Mouse (Mus musculus) hindbrain, embryonic 15.5 days (tissue): ENCODE measurements around the gene Lrrc1. TPM values are rescaled to one million over a fixed set of nuclear protein-coding genes. Genes with fewer than 3 reads are reported as not detected.

ENCODE experiments used
- ATAC-seq: fragments of 200-750 bp; cut with Nextera tagmentation; 2 replicates; pipeline ENCODE4 v1.8.0; 2017; ENCODE audit warnings: low read depth, moderate number of reproducible peaks, moderate TSS enrichment; ENCODE audit not compliant: low FRiP score
- H3K27ac ChIP-seq: fragments of 300-500 bp; sonication (generic); replicated peaks from 2 replicates; pipeline ENCODE4 v1.5.1; 2015; ENCODE audit warnings: mild to moderate bottlenecking, inconsistent platforms
- H3K27me3 ChIP-seq: fragments of 300-500 bp; sonication (generic); 2 replicates; pipeline ENCODE4 v1.6.1; 2015; ENCODE audit warnings: control low read depth, inconsistent platforms
- H3K36me3 ChIP-seq: fragments of 300-500 bp; sonication (generic); 2 replicates; pipeline ENCODE4 v1.6.1; 2015; ENCODE audit warnings: control low read depth, inconsistent platforms
- H3K4me1 ChIP-seq: fragments of 300-500 bp; sonication (generic); replicated peaks from 2 replicates; pipeline ENCODE4 v1.6.1; 2015; ENCODE audit warnings: control low read depth, inconsistent platforms
- H3K4me2 ChIP-seq: fragments of 300-500 bp; sonication (generic); 2 replicates; pipeline ENCODE4 v1.6.1; 2015; ENCODE audit warnings: moderate library complexity, mild to moderate bottlenecking, inconsistent platforms
- H3K4me3 ChIP-seq: fragments of 300-500 bp; sonication (generic); 2 replicates; pipeline ENCODE4 v1.5.1; 2015; ENCODE audit warnings: mild to moderate bottlenecking, inconsistent platforms
- H3K9ac ChIP-seq: fragments of 300-500 bp; sonication (generic); 2 replicates; pipeline ENCODE4 v1.6.1; 2015; ENCODE audit warnings: inconsistent platforms
- H3K9me3 ChIP-seq: fragments of 300-500 bp; sonication (generic); 2 replicates; pipeline ENCODE4 v1.6.1; 2016; ENCODE audit warnings: control low read depth, inconsistent platforms
- WGBS: fragments of 180-500 bp; shearing (Covaris S2); methylation state at CpG from one replicate; pipeline ENCODE4 v1.1.7; 2015; 5-methylcytosine and 5-hydroxymethylcytosine counted together
- microRNA-seq: library from miRNA; unstranded; fragments of <30 nt; microRNA quantifications from one replicate; pipeline ENCODE4, GENCODE M21; 2016
- polyA plus RNA-seq: library from polyadenylated mRNA; unstranded; fragments of >200 nt; fragmentation: Nextera tagmentation; extraction: Ambion mirVana; gene quantifications from 2 replicates; pipeline ENCODE4 v1.2.1, GENCODE M21; 2015

Lrrc1 gene
- polyA plus RNA-seq, 1 experiment from 2014 or later: 5.9 TPM

DNA sequence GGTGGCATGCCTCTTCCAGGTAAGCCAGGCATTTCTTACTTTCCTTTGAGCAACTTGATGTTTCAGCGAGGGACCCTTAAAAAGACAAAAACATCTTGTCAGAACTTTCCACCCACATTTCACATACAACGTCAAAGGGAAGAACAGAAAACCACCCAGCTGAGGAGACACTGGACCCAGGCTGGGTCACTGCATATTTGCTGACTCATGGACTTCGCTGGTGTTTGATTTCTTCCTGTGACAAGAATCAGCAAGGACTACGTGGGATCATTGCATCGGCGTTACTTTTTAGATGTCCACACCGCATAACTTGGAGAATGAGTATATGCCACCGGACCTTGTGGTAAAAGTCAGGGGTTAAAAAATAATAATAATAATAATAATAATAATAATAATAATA is 155.7 kb downstream of the Lrrc1 start:
- WGBS: 92% methylated on average over 8 of the region's 8 CpGs
- H3K27me3 ChIP-seq: no peaks in the 10 kb centered on the region
- H3K36me3 ChIP-seq: no peaks in the 10 kb centered on the region
- H3K9ac ChIP-seq: no peak overlapping the region
- no peaks in the 10 kb centered on the region for H3K4me1 ChIP-seq
- no peak overlapping the region for H3K4me3 ChIP-seq
- no peak overlapping the region for H3K4me2 ChIP-seq
- no peak for ATAC-seq
- H3K9me3 ChIP-seq: no peaks in the 10 kb centered on the region
- no peak overlapping the region for H3K27ac ChIP-seq

DNA sequence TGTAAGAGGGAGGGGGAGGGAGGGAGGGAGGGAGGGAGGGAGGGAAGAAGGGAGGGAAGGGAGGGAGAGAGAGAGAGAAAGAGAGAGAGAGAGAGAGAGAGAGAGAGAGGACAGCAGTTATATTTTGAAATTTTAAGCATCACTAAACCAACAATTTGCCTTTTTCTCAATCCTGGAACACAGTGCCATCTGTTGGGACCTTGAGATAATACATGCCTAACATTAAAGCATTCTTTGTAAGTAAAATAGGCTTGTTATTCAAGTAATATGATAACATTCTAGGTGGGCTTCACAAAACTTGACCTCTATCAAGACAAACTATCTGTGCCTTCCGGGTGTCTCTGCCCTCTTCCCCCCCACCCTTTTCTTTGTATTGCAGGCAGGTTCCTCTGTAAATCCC is 157.9 kb downstream of the Lrrc1 start:
- Histone ChIP-seq H3K4me2 (no peak overlapping the region), H3K9me3 (no peaks in the 10 kb centered on the region), H3K36me3 (no peaks in the 10 kb centered on the region), H3K9ac (no peak overlapping the region), H3K27me3 (no peaks in the 10 kb centered on the region), H3K4me3 (no peak overlapping the region), H3K4me1 (no peaks in the 10 kb centered on the region), H3K27ac (no peak overlapping the region)
- 48% methylated on average over 1 of the region's 1 CpGs for WGBS
- no peak for ATAC-seq

GRCm38 (mm10) chr9:77385611-77386010 is 159.1 kb downstream of the Lrrc1 start:
- no peaks in the 10 kb centered on the region for H3K4me1 ChIP-seq
- no peaks in the 10 kb centered on the region for H3K27me3 ChIP-seq
- no peaks in the 10 kb centered on the region for H3K36me3 ChIP-seq
- no peak overlapping the region for H3K9ac ChIP-seq
- WGBS: 80% methylated on average over 12 of the region's 12 CpGs
- no peak overlapping the region for H3K4me2 ChIP-seq
- ATAC-seq: no peak
- no peaks in the 10 kb centered on the region for H3K9me3 ChIP-seq
- no peak overlapping the region for H3K27ac ChIP-seq
- no peak overlapping the region for H3K4me3 ChIP-seq

- Histone ChIP-seq H3K27ac (no peak overlapping the region), H3K27me3 (no peaks in the 10 kb centered on the region), H3K9ac (no peak overlapping the region), H3K4me3 (no peak overlapping the region), H3K4me1 (no peaks in the 10 kb centered on the region), H3K9me3 (no peaks in the 10 kb centered on the region), H3K4me2 (no peak overlapping the region), H3K36me3 (no peaks in the 10 kb centered on the region)
- WGBS: 92% methylated on average over 9 of the region's 9 CpGs
- no peak for ATAC-seq
Observed at GRCm38 (mm10) chr9:77384651-77385050, 160.0 kb downstream of the Lrrc1 start.

DNA sequence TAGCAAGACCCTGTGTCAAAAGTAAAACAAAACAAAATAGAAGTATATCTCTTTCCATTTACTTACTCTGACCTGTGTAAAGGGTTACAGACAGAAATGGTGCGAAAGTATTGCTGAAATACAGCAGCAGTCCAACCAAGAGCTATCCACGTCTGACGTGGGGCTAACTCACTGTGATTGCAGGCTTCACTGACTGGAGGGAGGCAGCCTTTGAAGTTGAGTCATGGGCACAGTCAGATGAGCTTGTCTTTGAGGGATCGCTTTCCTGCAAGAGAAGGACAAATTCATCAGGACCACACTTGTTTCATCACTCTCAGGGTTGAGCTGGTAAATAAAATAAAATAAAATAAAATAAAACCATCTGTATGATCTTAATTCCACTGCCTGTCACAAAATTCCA is 160.7 kb downstream of the Lrrc1 start:
- no peaks in the 10 kb centered on the region for H3K27me3 ChIP-seq
- WGBS: 83% methylated on average over 4 of the region's 4 CpGs
- H3K4me2 ChIP-seq: no peak overlapping the region
- no peaks in the 10 kb centered on the region for H3K36me3 ChIP-seq
- H3K4me1 ChIP-seq: no peaks in the 10 kb centered on the region
- H3K27ac ChIP-seq: no peak overlapping the region
- no peaks in the 10 kb centered on the region for H3K9me3 ChIP-seq
- no peak overlapping the region for H3K4me3 ChIP-seq
- no peak for ATAC-seq
- H3K9ac ChIP-seq: no peak overlapping the region

GRCm38 (mm10) chr9:77382514-77382913 is 162.2 kb downstream of the Lrrc1 start:
- no peaks in the 10 kb centered on the region for H3K36me3 ChIP-seq
- WGBS: 52% methylated on average over 3 of the region's 3 CpGs
- H3K27ac ChIP-seq: no peak overlapping the region
- no peak overlapping the region for H3K9ac ChIP-seq
- ATAC-seq: no peak; the same call in 1 of the 2 replicates
- no peak overlapping the region for H3K4me2 ChIP-seq
- no peaks in the 10 kb centered on the region for H3K27me3 ChIP-seq
- H3K9me3 ChIP-seq: no peaks in the 10 kb centered on the region
- no peaks in the 10 kb centered on the region for H3K4me1 ChIP-seq
- H3K4me3 ChIP-seq: no peak overlapping the region

- H3K27ac ChIP-seq: no peak overlapping the region
- no peak overlapping the region for H3K9ac ChIP-seq
- H3K4me1 ChIP-seq: no peaks in the 10 kb centered on the region
- no peaks in the 10 kb centered on the region for H3K9me3 ChIP-seq
- H3K27me3 ChIP-seq: no peaks in the 10 kb centered on the region
- WGBS: 15% methylated on average over 5 of the region's 5 CpGs
- H3K36me3 ChIP-seq: no peaks in the 10 kb centered on the region
- no peak overlapping the region for H3K4me3 ChIP-seq
- H3K4me2 ChIP-seq: no peak overlapping the region
- no peak for ATAC-seq
Observed at GRCm38 (mm10) chr9:77381565-77381964, 163.1 kb downstream of the Lrrc1 start.

Small RNA genes lying within 50 kb of the gene (microRNA-seq; reads per million reads assigned to microRNA genes)
- gene Gm25250: not detected

Other genes with a start within 250 kb of the Lrrc1 start
- gene Mlip, start 191.9 kb downstream of the Lrrc1 start, polyA plus RNA-seq: 1.2 and 1.8 TPM in 2 replicates
- gene Klhl31, start 91.6 kb upstream of the Lrrc1 start, polyA plus RNA-seq: 0.21 and 0.25 TPM in 2 replicates
- gene Gclc, start 209.7 kb upstream of the Lrrc1 start, polyA plus RNA-seq: 15.6 and 17.4 TPM in 2 replicates